Mouse (Mus musculus): ENCODE results near the gene Gm49353. TPM values are rescaled to one million over a fixed set of nuclear protein-coding genes. Genes with fewer than 3 reads are reported as not detected.

The Gm49353 gene
- total and polyA plus RNA-seq, 2 experiments from 2014 or later: not detected

DNA sequence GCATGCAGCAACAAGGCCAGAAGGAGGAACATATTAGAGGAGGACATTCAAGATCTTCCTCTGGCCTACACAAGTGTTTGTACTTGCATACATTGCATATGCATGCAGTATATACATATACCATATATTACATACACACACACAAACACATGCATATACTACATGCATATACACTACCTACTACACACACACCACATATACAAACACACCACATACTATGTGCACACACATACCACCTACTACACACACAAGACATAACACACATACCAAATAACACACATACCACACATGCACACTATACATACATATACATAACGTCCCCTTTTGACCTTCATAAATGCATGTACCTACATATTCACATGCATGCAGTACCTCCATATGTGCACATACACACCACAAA lies 1.9 kb downstream of the Gm49353 start:
- ATAC-seq (ENCODE audit: insufficient read depth, low read depth): no peak
- no peaks in the 10 kb centered on the region for H3K36me3 ChIP-seq (replicated peaks; ENCODE audit: control insufficient read depth, insufficient read depth, low read length)

DNA sequence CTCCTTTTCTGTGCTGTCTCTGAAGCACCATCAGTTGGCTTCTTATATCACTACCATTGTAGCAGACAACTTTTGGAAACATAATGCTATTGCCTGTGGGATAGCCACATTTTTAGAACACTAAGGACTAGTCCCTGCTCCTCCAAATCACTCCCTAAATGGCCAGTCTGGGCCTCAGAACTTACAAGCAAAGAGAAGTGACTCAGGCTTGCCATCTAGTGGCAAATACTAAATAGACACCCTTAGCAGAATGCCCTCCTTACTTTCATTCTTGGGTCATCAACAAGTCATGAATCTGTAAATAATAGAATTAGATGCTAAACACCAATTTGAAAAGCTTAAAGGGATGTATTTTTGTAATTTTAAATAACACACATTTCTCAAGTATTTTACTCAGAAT lies 8.0 kb downstream of the Gm49353 start:
- DNase-seq (ENCODE audit: low spot score): peak; percentile 36
- Histone ChIP-seq H3K27me3 (ENCODE audit: control insufficient read depth, insufficient read depth, low read length) (no peaks in the 10 kb centered on the region), H3K9ac (replicated peaks; ENCODE audit: low read depth, low read length) (no peak overlapping the region), H3K4me2 (ENCODE audit: low read depth, low read length) (no peak overlapping the region), H3K4me1 (ENCODE audit: control insufficient read depth, insufficient read depth) (no peaks in the 10 kb centered on the region), H3K4me3 (ENCODE audit: low read depth, low read length) (no peak overlapping the region), H3K27ac (ENCODE audit: low read depth) (no peak overlapping the region), H3K9me3 (replicated peaks; ENCODE audit: control insufficient read depth, low read length) (no peaks in the 10 kb centered on the region), H3K36me3 (replicated peaks; ENCODE audit: control insufficient read depth, insufficient read depth, low read length) (no peaks in the 10 kb centered on the region)
- TF ChIP-seq CTCF (IDR thresholded peaks at IDR 0.05; ENCODE audit: low read depth): peak; percentile 57
- no peak for TF ChIP-seq EP300 (IDR thresholded peaks at IDR 0.05; ENCODE audit: low read depth)
- ATAC-seq (ENCODE audit: insufficient read depth, low read depth): no peak

More for the DNA sequence above, 1.9 kb downstream of the Gm49353 start:
- no peak for DNase-seq (ENCODE audit: low spot score)
- no peak overlapping the region for H3K4me3 ChIP-seq (ENCODE audit: low read depth, low read length)
- 54% methylated on average over 1 of the region's 1 CpGs for WGBS
- no peak overlapping the region for H3K4me2 ChIP-seq (ENCODE audit: low read depth, low read length)
- H3K27ac ChIP-seq (ENCODE audit: low read depth): no peak overlapping the region
- no peaks in the 10 kb centered on the region for H3K9me3 ChIP-seq (replicated peaks; ENCODE audit: control insufficient read depth, low read length)
- H3K27me3 ChIP-seq (ENCODE audit: control insufficient read depth, insufficient read depth, low read length): no peaks in the 10 kb centered on the region
- H3K9ac ChIP-seq (replicated peaks; ENCODE audit: low read depth, low read length): no peak overlapping the region
- H3K4me1 ChIP-seq (ENCODE audit: control insufficient read depth, insufficient read depth): no peaks in the 10 kb centered on the region
- no peak for TF ChIP-seq CTCF (IDR thresholded peaks at IDR 0.05; ENCODE audit: low read depth)
- no peak for TF ChIP-seq EP300 (IDR thresholded peaks at IDR 0.05; ENCODE audit: low read depth)

DNA sequence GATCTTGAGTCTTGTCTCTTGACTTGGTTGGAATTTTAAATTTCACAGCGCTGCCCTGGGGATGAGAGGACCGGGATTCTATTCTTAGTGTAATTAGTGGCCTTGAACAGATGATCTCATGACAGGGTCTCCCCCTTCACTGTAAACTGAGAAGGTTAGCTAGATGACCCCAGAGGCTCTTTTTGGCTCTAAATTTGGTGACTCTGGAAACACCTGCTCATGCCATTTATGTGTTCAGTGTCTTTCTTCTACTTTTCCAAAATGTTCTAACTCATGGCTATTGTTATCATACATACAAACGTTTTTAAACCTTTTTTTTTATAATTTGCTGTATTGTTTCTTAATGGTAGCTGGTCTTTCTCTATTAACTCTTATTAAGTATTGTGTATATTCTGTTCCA lies 10.0 kb downstream of the Gm49353 start:
- Histone ChIP-seq H3K36me3 (replicated peaks; ENCODE audit: control insufficient read depth, insufficient read depth, low read length) (no peaks in the 10 kb centered on the region), H3K4me3 (ENCODE audit: low read depth, low read length) (no peak overlapping the region), H3K9ac (replicated peaks; ENCODE audit: low read depth, low read length) (no peak overlapping the region), H3K27ac (ENCODE audit: low read depth) (no peak overlapping the region), H3K9me3 (replicated peaks; ENCODE audit: control insufficient read depth, low read length) (no peaks in the 10 kb centered on the region), H3K4me2 (ENCODE audit: low read depth, low read length) (no peak overlapping the region), H3K4me1 (ENCODE audit: control insufficient read depth, insufficient read depth) (no peaks in the 10 kb centered on the region), H3K27me3 (ENCODE audit: control insufficient read depth, insufficient read depth, low read length) (no peaks in the 10 kb centered on the region)
- 33% methylated on average over 3 of the region's 3 CpGs for WGBS
- ATAC-seq (ENCODE audit: insufficient read depth, low read depth) (no peak), DNase-seq (ENCODE audit: low spot score) (no peak)
- no peak for TF ChIP-seq CTCF (IDR thresholded peaks at IDR 0.05; ENCODE audit: low read depth)
- TF ChIP-seq EP300 (IDR thresholded peaks at IDR 0.05; ENCODE audit: low read depth): no peak

GRCm38 (mm10) chr10:29211453-29211852 lies 12.7 kb downstream of the Gm49353 start, which contains the start of gene 9330159F19Rik:
Gene 9330159F19Rik, plus strand, starts transcription at chr10:29211606.
- no peaks in the 10 kb centered on the region for H3K36me3 ChIP-seq (replicated peaks; ENCODE audit: control insufficient read depth, insufficient read depth, low read length)
- no peak within 1 kb of the TSS for H3K4me2 ChIP-seq (ENCODE audit: low read depth, low read length)
- no peak within 1 kb of the TSS for H3K4me3 ChIP-seq (ENCODE audit: low read depth, low read length)
- H3K27ac ChIP-seq (ENCODE audit: low read depth): no peak within 1 kb of the TSS
- no peak within 1 kb of the TSS for H3K9ac ChIP-seq (replicated peaks; ENCODE audit: low read depth, low read length)
- WGBS: 15% methylated on average over 4 of the region's 4 CpGs
- ATAC-seq (ENCODE audit: insufficient read depth, low read depth) (no peak), DNase-seq (ENCODE audit: low spot score) (no peak)
- H3K9me3 ChIP-seq (replicated peaks; ENCODE audit: control insufficient read depth, low read length): no peaks in the 10 kb centered on the region
- H3K4me1 ChIP-seq (ENCODE audit: control insufficient read depth, insufficient read depth): no peaks in the 10 kb centered on the region
- H3K27me3 ChIP-seq (ENCODE audit: control insufficient read depth, insufficient read depth, low read length): no peaks in the 10 kb centered on the region
- TF ChIP-seq EP300 (IDR thresholded peaks at IDR 0.05; ENCODE audit: low read depth) (no peak), CTCF (IDR thresholded peaks at IDR 0.05; ENCODE audit: low read depth) (no peak)

GRCm38 (mm10) chr10:29213534-29214100 lies 14.9 kb downstream of the Gm49353 start:
- TF ChIP-seq CTCF (IDR thresholded peaks at IDR 0.05; ENCODE audit: low read depth): no peak
- TF ChIP-seq EP300 (IDR thresholded peaks at IDR 0.05; ENCODE audit: low read depth): no peak
- H3K9ac ChIP-seq (replicated peaks; ENCODE audit: low read depth, low read length): no peak overlapping the region
- no peak overlapping the region for H3K27ac ChIP-seq (ENCODE audit: low read depth)
- no peaks in the 10 kb centered on the region for H3K36me3 ChIP-seq (replicated peaks; ENCODE audit: control insufficient read depth, insufficient read depth, low read length)
- H3K4me2 ChIP-seq (ENCODE audit: low read depth, low read length): no peak overlapping the region
- H3K27me3 ChIP-seq (ENCODE audit: control insufficient read depth, insufficient read depth, low read length): no peaks in the 10 kb centered on the region
- DNase-seq (ENCODE audit: low spot score): no peak
- H3K9me3 ChIP-seq (replicated peaks; ENCODE audit: control insufficient read depth, low read length): no peaks in the 10 kb centered on the region
- 54% methylated on average over 3 of the region's 3 CpGs for WGBS
- H3K4me3 ChIP-seq (ENCODE audit: low read depth, low read length): no peak overlapping the region
- H3K4me1 ChIP-seq (ENCODE audit: control insufficient read depth, insufficient read depth): no peaks in the 10 kb centered on the region
- ATAC-seq (ENCODE audit: insufficient read depth, low read depth): no peak

GRCm38 (mm10) chr10:29216957-29217356 lies 18.2 kb downstream of the Gm49353 start:
- H3K27ac ChIP-seq (ENCODE audit: low read depth): no peak overlapping the region
- no peaks in the 10 kb centered on the region for H3K36me3 ChIP-seq (replicated peaks; ENCODE audit: control insufficient read depth, insufficient read depth, low read length)
- ATAC-seq (ENCODE audit: insufficient read depth, low read depth) (no peak), DNase-seq (ENCODE audit: low spot score) (no peak)
- no peaks in the 10 kb centered on the region for H3K9me3 ChIP-seq (replicated peaks; ENCODE audit: control insufficient read depth, low read length)
- H3K4me3 ChIP-seq (ENCODE audit: low read depth, low read length): no peak overlapping the region
- no peaks in the 10 kb centered on the region for H3K4me1 ChIP-seq (ENCODE audit: control insufficient read depth, insufficient read depth)
- no peak overlapping the region for H3K9ac ChIP-seq (replicated peaks; ENCODE audit: low read depth, low read length)
- 76% methylated on average over 1 of the region's 1 CpGs for WGBS
- no peak overlapping the region for H3K4me2 ChIP-seq (ENCODE audit: low read depth, low read length)
- no peaks in the 10 kb centered on the region for H3K27me3 ChIP-seq (ENCODE audit: control insufficient read depth, insufficient read depth, low read length)
- no peak for TF ChIP-seq EP300 (IDR thresholded peaks at IDR 0.05; ENCODE audit: low read depth)
- no peak for TF ChIP-seq CTCF (IDR thresholded peaks at IDR 0.05; ENCODE audit: low read depth)

Data from heart, postnatal 0 days (tissue).